Mouse (Mus musculus): Measurements from ENCODE around the gene D630003M21Rik. TPM values are rescaled to one million over a fixed set of nuclear protein-coding genes. Genes with fewer than 3 reads are reported as not detected.

Gene D630003M21Rik
- polyA plus RNA-seq, 1 experiment from 2014 or later, result 1.00 TPM

DNA sequence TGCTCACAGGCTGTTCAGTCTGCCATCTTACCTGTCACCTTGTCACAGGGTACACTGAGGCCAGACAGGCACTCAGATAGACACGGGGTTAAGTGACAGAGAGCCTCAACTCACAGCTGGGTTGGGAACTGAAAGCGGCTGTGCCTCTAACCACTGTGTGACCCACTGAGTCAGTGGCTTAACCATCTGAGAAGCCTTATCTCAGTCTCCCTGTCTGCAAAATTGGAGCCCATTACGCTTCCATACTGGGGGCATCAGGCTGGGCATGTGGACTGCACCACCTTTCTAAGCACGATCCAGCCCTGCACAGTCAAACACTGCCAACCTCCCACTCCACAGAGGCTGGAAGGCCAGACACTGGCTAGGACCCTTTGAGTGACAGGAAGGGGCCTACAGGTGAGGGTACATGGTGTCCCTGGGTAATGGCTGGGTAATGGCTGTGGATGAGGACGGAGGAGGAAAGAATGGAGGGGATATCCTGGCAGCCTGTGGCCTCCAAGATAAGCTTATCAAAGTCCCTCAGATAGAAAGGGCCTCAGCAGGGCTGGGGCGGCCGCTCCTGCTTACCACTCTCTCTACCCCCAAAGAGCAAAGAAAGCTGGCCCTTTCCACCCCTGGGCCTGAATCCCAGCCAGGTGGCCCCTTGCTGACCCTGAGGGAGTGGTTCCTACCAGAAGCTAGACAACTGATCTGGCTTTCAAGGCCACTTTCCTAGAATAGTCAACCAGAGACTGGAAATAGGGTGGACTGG, 87.2 kb downstream of the D630003M21Rik start:
- Histone ChIP-seq H3K27me3 (ENCODE audit: control insufficient read depth, insufficient read depth, low read length) (no peaks in the 10 kb centered on the region; the same call in none of the 2 replicates), H3K9ac (replicated peaks; ENCODE audit: low read length) (no peak overlapping the region), H3K4me1 (ENCODE audit: control insufficient read depth, insufficient read depth, low read length) (peaks cover 2% of the 10 kb centered on the region; the same call in 1 of the 2 replicates), H3K4me3 (ENCODE audit: low read depth, low read length) (no peak overlapping the region), H3K36me3 (replicated peaks; ENCODE audit: control insufficient read depth, insufficient read depth, low read depth, low read length) (no peaks in the 10 kb centered on the region), H3K9me3 (replicated peaks; ENCODE audit: control insufficient read depth, low read length) (no peaks in the 10 kb centered on the region), H3K4me2 (ENCODE audit: low read depth, low read length) (no peak overlapping the region), H3K27ac (replicated peaks; ENCODE audit: low read depth, low read length) (no peak overlapping the region)
- no peak for DNase-seq (ENCODE audit: low spot score)
- ATAC-seq (replicated peaks; ENCODE audit: insufficient number of reproducible peaks, low FRiP score, low TSS enrichment, low read depth), result no peak
- WGBS, result 84% methylated on average over 7 of the region's 7 CpGs

DNA sequence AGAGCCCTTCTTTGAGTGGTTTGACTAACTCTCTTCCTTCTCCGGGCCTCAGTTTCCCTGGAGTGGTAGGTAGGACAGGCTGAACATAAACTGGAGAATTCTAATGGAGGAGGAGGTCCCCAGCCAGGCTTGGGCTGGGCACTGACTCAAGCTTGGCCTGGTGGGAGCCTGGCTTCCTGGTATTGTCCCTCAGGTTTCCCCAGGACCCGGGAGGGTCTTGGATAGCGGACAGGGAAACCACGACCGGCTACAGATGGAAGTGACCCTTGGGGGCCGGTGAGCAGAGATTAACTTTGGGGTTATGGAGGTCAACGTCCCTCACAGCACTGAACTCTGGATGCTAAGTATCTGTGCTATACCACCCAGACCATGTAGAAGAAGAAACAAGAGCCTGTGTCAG, 87.8 kb downstream of the D630003M21Rik start:
- H3K36me3 ChIP-seq (replicated peaks; ENCODE audit: control insufficient read depth, insufficient read depth, low read depth, low read length), result no peaks in the 10 kb centered on the region
- H3K4me1 ChIP-seq (ENCODE audit: control insufficient read depth, insufficient read depth, low read length), result peaks cover 2% of the 10 kb centered on the region; the same call in 1 of the 2 replicates
- no peak overlapping the region for H3K27ac ChIP-seq (replicated peaks; ENCODE audit: low read depth, low read length)
- ATAC-seq (replicated peaks; ENCODE audit: insufficient number of reproducible peaks, low FRiP score, low TSS enrichment, low read depth) (no peak), DNase-seq (ENCODE audit: low spot score) (no peak)
- WGBS, result 74% methylated on average over 7 of the region's 7 CpGs
- H3K9ac ChIP-seq (replicated peaks; ENCODE audit: low read length), result no peak overlapping the region
- no peak overlapping the region for H3K4me3 ChIP-seq (ENCODE audit: low read depth, low read length)
- H3K9me3 ChIP-seq (replicated peaks; ENCODE audit: control insufficient read depth, low read length), result no peaks in the 10 kb centered on the region
- H3K4me2 ChIP-seq (ENCODE audit: low read depth, low read length), result no peak overlapping the region
- no peaks in the 10 kb centered on the region; the same call in none of the 2 replicates for H3K27me3 ChIP-seq (ENCODE audit: control insufficient read depth, insufficient read depth, low read length)

DNA sequence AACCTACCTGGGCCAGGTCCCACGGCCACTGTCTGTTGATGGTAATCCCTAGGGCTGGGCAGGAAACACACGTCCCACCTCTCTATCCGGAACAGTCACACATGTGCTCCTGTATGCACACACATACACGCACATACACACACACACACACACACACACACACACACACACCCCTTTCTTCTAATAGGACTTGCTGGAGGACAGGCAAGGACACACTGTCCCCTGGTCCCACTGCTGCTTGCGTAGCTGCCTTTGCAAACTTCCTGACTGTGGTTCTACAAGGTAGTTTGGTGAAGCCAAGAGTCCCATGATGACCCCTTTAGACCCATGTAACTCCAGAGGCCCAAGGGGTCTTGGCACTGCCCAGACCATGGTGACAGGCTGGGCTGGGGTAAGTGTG, 88.4 kb downstream of the D630003M21Rik start:
- WGBS, result 78% methylated on average over 5 of the region's 5 CpGs
- H3K27ac ChIP-seq (replicated peaks; ENCODE audit: low read depth, low read length), result no peak overlapping the region

DNA sequence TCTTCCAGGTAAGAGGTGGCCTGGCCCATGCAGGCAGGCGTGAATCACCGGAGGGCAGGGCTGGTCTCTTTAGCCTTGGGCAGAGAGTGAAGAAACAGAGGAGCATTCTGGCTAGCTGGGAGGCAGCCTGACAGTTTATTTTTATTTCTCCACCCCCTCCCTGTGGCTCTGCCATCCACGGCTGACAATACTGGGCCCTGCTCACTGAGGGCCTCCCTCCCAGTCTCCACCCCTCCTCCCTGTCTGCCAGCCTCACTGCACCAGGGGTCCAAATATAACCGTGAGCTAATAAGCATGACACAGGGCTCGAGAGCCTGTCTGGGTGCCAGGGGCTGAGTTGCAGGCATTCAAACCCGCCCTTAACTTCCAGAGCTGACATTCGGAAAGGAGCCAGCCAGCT, 89.4 kb downstream of the D630003M21Rik start:
- Histone ChIP-seq H3K4me2 (ENCODE audit: low read depth, low read length) (no peak overlapping the region), H3K9ac (replicated peaks; ENCODE audit: low read length) (no peak overlapping the region), H3K9me3 (replicated peaks; ENCODE audit: control insufficient read depth, low read length) (no peaks in the 10 kb centered on the region), H3K27ac (replicated peaks; ENCODE audit: low read depth, low read length) (no peak overlapping the region), H3K4me1 (ENCODE audit: control insufficient read depth, insufficient read depth, low read length) (no peaks in the 10 kb centered on the region), H3K27me3 (ENCODE audit: control insufficient read depth, insufficient read depth, low read length) (no peaks in the 10 kb centered on the region), H3K36me3 (replicated peaks; ENCODE audit: control insufficient read depth, insufficient read depth, low read depth, low read length) (no peaks in the 10 kb centered on the region), H3K4me3 (ENCODE audit: low read depth, low read length) (no peak overlapping the region)
- 37% methylated on average over 7 of the region's 7 CpGs for WGBS
- ATAC-seq (replicated peaks; ENCODE audit: insufficient number of reproducible peaks, low FRiP score, low TSS enrichment, low read depth) (no peak), DNase-seq (ENCODE audit: low spot score) (no peak)

More for the DNA sequence above, 88.4 kb downstream of the D630003M21Rik start:
- ATAC-seq (replicated peaks; ENCODE audit: insufficient number of reproducible peaks, low FRiP score, low TSS enrichment, low read depth) (no peak), DNase-seq (ENCODE audit: low spot score) (no peak)
- no peaks in the 10 kb centered on the region for H3K4me1 ChIP-seq (ENCODE audit: control insufficient read depth, insufficient read depth, low read length)
- no peak overlapping the region for H3K9ac ChIP-seq (replicated peaks; ENCODE audit: low read length)
- H3K27me3 ChIP-seq (ENCODE audit: control insufficient read depth, insufficient read depth, low read length), result no peaks in the 10 kb centered on the region; the same call in none of the 2 replicates
- no peak overlapping the region for H3K4me3 ChIP-seq (ENCODE audit: low read depth, low read length)
- no peaks in the 10 kb centered on the region for H3K36me3 ChIP-seq (replicated peaks; ENCODE audit: control insufficient read depth, insufficient read depth, low read depth, low read length)
- no peaks in the 10 kb centered on the region for H3K9me3 ChIP-seq (replicated peaks; ENCODE audit: control insufficient read depth, low read length)
- H3K4me2 ChIP-seq (ENCODE audit: low read depth, low read length), result no peak overlapping the region

DNA sequence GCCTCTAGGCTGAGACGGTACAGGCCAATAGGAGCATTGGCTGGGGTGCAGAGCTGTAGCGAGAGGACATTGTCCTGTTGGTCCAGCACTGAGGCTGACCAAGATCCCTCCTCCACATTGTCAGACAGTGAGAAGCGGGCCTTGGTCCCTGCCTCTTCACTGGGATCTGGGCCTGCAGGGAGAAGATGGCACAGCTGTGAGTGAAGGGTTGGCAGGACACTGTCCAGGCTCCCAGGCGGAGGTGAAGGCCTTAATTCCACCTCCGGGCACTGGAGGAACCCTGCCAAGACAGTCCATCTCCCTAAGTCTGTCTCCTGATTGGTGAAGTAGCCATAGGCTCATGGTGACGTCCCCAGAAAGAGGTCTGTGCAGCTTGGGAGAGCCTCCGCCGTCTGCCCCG, 90.2 kb downstream of the D630003M21Rik start:
- no peak overlapping the region for H3K4me2 ChIP-seq (ENCODE audit: low read depth, low read length)
- no peak for ATAC-seq (replicated peaks; ENCODE audit: insufficient number of reproducible peaks, low FRiP score, low TSS enrichment, low read depth)
- H3K27me3 ChIP-seq (ENCODE audit: control insufficient read depth, insufficient read depth, low read length), result no peaks in the 10 kb centered on the region
- no peak overlapping the region for H3K9ac ChIP-seq (replicated peaks; ENCODE audit: low read length)
- no peak overlapping the region for H3K27ac ChIP-seq (replicated peaks; ENCODE audit: low read depth, low read length)
- DNase-seq (ENCODE audit: low spot score), result no peak
- H3K9me3 ChIP-seq (replicated peaks; ENCODE audit: control insufficient read depth, low read length), result no peaks in the 10 kb centered on the region
- H3K4me1 ChIP-seq (ENCODE audit: control insufficient read depth, insufficient read depth, low read length), result no peaks in the 10 kb centered on the region
- no peaks in the 10 kb centered on the region for H3K36me3 ChIP-seq (replicated peaks; ENCODE audit: control insufficient read depth, insufficient read depth, low read depth, low read length)
- H3K4me3 ChIP-seq (ENCODE audit: low read depth, low read length), result no peak overlapping the region
- 91% methylated on average over 9 of the region's 9 CpGs for WGBS

DNA sequence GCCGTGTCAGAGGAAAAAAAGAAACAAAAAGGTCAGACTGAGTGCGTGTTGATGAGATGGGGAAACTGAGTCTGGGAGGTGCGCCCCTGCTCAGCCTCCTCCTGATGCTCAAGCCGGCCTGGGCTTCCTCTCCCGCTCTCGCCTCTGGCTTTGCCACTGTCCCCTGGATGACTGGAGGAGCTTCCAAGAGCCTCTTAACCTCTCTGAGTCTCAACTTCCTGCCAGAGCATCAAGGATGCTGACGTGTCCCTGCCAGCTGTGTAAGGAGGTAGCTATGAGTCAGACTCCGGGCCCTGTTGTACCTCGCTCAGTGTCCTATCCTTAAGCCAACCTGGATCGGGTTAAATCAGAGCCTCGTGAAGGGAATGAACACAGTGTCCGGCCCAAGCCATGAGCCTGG, 91.3 kb downstream of the D630003M21Rik start:
- ATAC-seq (replicated peaks; ENCODE audit: insufficient number of reproducible peaks, low FRiP score, low TSS enrichment, low read depth) (no peak), DNase-seq (ENCODE audit: low spot score) (no peak)
- no peak overlapping the region for H3K27ac ChIP-seq (replicated peaks; ENCODE audit: low read depth, low read length)
- no peak overlapping the region for H3K9ac ChIP-seq (replicated peaks; ENCODE audit: low read length)
- no peaks in the 10 kb centered on the region for H3K36me3 ChIP-seq (replicated peaks; ENCODE audit: control insufficient read depth, insufficient read depth, low read depth, low read length)
- no peak overlapping the region for H3K4me2 ChIP-seq (ENCODE audit: low read depth, low read length)
- H3K9me3 ChIP-seq (replicated peaks; ENCODE audit: control insufficient read depth, low read length), result no peaks in the 10 kb centered on the region
- 83% methylated on average over 12 of the region's 12 CpGs for WGBS
- no peaks in the 10 kb centered on the region for H3K27me3 ChIP-seq (ENCODE audit: control insufficient read depth, insufficient read depth, low read length)
- H3K4me1 ChIP-seq (ENCODE audit: control insufficient read depth, insufficient read depth, low read length), result no peaks in the 10 kb centered on the region
- no peak overlapping the region for H3K4me3 ChIP-seq (ENCODE audit: low read depth, low read length)

DNA sequence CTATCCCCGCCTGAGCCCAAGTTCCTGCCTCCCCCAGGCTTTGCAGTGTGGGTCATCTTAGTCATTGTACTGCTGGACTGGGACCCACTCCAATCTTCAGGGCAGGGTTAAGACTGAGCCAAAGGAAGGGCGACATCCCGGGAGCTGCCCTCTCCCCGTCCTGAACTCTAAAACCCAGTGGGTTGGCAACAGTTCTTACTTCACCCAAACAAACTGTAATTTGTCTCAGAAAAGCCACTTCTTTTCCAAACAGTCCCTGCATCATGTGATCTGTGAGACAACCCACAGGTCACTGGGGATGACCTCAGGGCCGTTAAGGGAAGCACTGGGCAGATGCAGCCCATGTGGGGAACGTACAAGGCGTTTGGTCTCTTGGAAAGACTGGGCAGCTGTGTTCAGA, 92.8 kb downstream of the D630003M21Rik start:
- Histone ChIP-seq H3K9ac (replicated peaks; ENCODE audit: low read length) (no peak overlapping the region), H3K27me3 (ENCODE audit: control insufficient read depth, insufficient read depth, low read length) (no peaks in the 10 kb centered on the region), H3K9me3 (replicated peaks; ENCODE audit: control insufficient read depth, low read length) (no peaks in the 10 kb centered on the region), H3K27ac (replicated peaks; ENCODE audit: low read depth, low read length) (no peak overlapping the region), H3K4me1 (ENCODE audit: control insufficient read depth, insufficient read depth, low read length) (no peaks in the 10 kb centered on the region), H3K4me2 (ENCODE audit: low read depth, low read length) (no peak overlapping the region), H3K4me3 (ENCODE audit: low read depth, low read length) (no peak overlapping the region), H3K36me3 (replicated peaks; ENCODE audit: control insufficient read depth, insufficient read depth, low read depth, low read length) (no peaks in the 10 kb centered on the region)
- WGBS, result 46% methylated on average over 7 of the region's 7 CpGs
- DNase-seq (ENCODE audit: low spot score) (no peak), ATAC-seq (replicated peaks; ENCODE audit: insufficient number of reproducible peaks, low FRiP score, low TSS enrichment, low read depth) (no peak)

DNA sequence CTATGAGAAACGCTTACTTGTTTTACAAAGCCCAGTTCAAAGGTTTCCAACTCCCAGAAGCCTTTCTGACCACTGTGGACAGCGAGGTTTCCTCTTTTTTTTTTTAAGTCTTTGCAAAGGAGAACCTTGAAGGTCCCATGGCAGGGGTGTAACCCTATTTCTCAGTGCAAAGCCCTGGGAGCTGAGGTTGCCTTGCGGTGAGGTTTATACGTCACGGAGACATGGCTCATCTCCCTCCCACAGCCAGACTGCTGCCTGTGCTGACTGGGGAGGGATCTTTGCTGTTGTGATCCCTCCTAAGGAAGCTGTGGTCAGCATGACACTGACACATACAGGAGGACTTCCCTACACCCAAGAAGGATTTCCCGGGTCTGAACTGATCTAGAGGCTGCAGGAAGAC, 96.0 kb downstream of the D630003M21Rik start:
- Histone ChIP-seq H3K9me3 (replicated peaks; ENCODE audit: control insufficient read depth, low read length) (no peaks in the 10 kb centered on the region), H3K27me3 (ENCODE audit: control insufficient read depth, insufficient read depth, low read length) (no peaks in the 10 kb centered on the region), H3K4me1 (ENCODE audit: control insufficient read depth, insufficient read depth, low read length) (peaks cover 6% of the 10 kb centered on the region; the same call in 1 of the 2 replicates), H3K4me2 (ENCODE audit: low read depth, low read length) (no peak overlapping the region), H3K27ac (replicated peaks; ENCODE audit: low read depth, low read length) (no peak overlapping the region), H3K4me3 (ENCODE audit: low read depth, low read length) (no peak overlapping the region), H3K36me3 (replicated peaks; ENCODE audit: control insufficient read depth, insufficient read depth, low read depth, low read length) (no peaks in the 10 kb centered on the region), H3K9ac (replicated peaks; ENCODE audit: low read length) (no peak overlapping the region)
- no peak for DNase-seq (ENCODE audit: low spot score)
- no peak for ATAC-seq (replicated peaks; ENCODE audit: insufficient number of reproducible peaks, low FRiP score, low TSS enrichment, low read depth)
- WGBS, result 76% methylated on average over 6 of the region's 6 CpGs

Measured in embryonic facial prominence, embryonic 11.5 days (tissue).